Mouse (Mus musculus): ENCODE data around the gene Atg7.
A peak's percentile ranks its signal among the peaks of the same experiment; 100 is the strongest.

The Atg7 gene

GRCm38 (mm10) chr6:114814882-114815650 is 172.2 kb downstream of the Atg7 start:
- DNase-seq (ENCODE audit: low read depth, low spot score) = peak; percentile 22

- no peak for DNase-seq (ENCODE audit: low read depth, low spot score)
Measured at GRCm38 (mm10) chr6:114817948-114818347, 175.1 kb downstream of the Atg7 start.

GRCm38 (mm10) chr6:114818471-114818870 is 175.6 kb downstream of the Atg7 start:
- DNase-seq (ENCODE audit: low read depth, low spot score) = no peak

GRCm38 (mm10) chr6:114819971-114820481 is 177.1 kb downstream of the Atg7 start:
- DNase-seq (ENCODE audit: low read depth, low spot score) = no peak

GRCm38 (mm10) chr6:114821646-114822045 is 178.7 kb downstream of the Atg7 start:
- no peak for DNase-seq (ENCODE audit: low read depth, low spot score)

GRCm38 (mm10) chr6:114826889-114827288 is 184.0 kb downstream of the Atg7 start:
- DNase-seq (ENCODE audit: low read depth, low spot score) = no peak

- no peak for DNase-seq (ENCODE audit: low read depth, low spot score)
Measured at GRCm38 (mm10) chr6:114829660-114830438, 187.0 kb downstream of the Atg7 start.

GRCm38 (mm10) chr6:114831807-114832206 is 188.9 kb downstream of the Atg7 start:
- DNase-seq (ENCODE audit: low read depth, low spot score) = no peak

GRCm38 (mm10) chr6:114833058-114833685 is 190.3 kb downstream of the Atg7 start:
- DNase-seq (ENCODE audit: low read depth, low spot score) = peak; percentile 51

- no peak for DNase-seq (ENCODE audit: low read depth, low spot score)
Measured at GRCm38 (mm10) chr6:114833791-114834346, 191.0 kb downstream of the Atg7 start.

GRCm38 (mm10) chr6:114835344-114835743 is 192.4 kb downstream of the Atg7 start:
- DNase-seq (ENCODE audit: low read depth, low spot score) = no peak

- DNase-seq (ENCODE audit: low read depth, low spot score) = no peak
Measured at GRCm38 (mm10) chr6:114835752-114836151, 192.9 kb downstream of the Atg7 start.

- no peak for DNase-seq (ENCODE audit: low read depth, low spot score)
Measured at GRCm38 (mm10) chr6:114836433-114836832, 193.5 kb downstream of the Atg7 start.

- no peak for DNase-seq (ENCODE audit: low read depth, low spot score)
Measured at GRCm38 (mm10) chr6:114838872-114839271, 196.0 kb downstream of the Atg7 start.

GRCm38 (mm10) chr6:114840012-114840411 is 197.1 kb downstream of the Atg7 start:
- DNase-seq (ENCODE audit: low read depth, low spot score) = no peak

- DNase-seq (ENCODE audit: low read depth, low spot score) = peak; percentile 36
Measured at GRCm38 (mm10) chr6:114842131-114842530, 199.2 kb downstream of the Atg7 start.

- DNase-seq (ENCODE audit: low read depth, low spot score) = no peak
Measured at GRCm38 (mm10) chr6:114842863-114843262, 200.0 kb downstream of the Atg7 start.

GRCm38 (mm10) chr6:114846153-114846772 is 203.4 kb downstream of the Atg7 start:
- DNase-seq (ENCODE audit: low read depth, low spot score) = peak; percentile 76

GRCm38 (mm10) chr6:114847582-114848174 is 204.8 kb downstream of the Atg7 start:
- no peak for DNase-seq (ENCODE audit: low read depth, low spot score)

GRCm38 (mm10) chr6:114848761-114849160 is 205.9 kb downstream of the Atg7 start:
- no peak for DNase-seq (ENCODE audit: low read depth, low spot score)

GRCm38 (mm10) chr6:114849787-114850186 is 206.9 kb downstream of the Atg7 start:
- no peak for DNase-seq (ENCODE audit: low read depth, low spot score)
